Mouse (Mus musculus): ENCODE measurements at regions not wholly inside any gene's neighbourhood (a gene's known extent, or its start where the extent isn't known, plus 50 kb on each side); places are given as distances from the start of the nearest gene placed in this dataset.
"Not testable (repeated sequence)": the region's sequence is repeated elsewhere in the genome, so short reads cannot be mapped to it uniquely, and the experiment has no call there.

GRCm38 (mm10) chr12:114757948-114758347 lies 1214.2 kb downstream of the Adam6a start:
- DNase-seq (ENCODE audit: low spot score); H3K4me3 ChIP-seq; H3K4me1 ChIP-seq (replicated peaks); H3K27me3 ChIP-seq (ENCODE audit: insufficient read depth, poor library complexity, severe bottlenecking); H3K36me3 ChIP-seq; H3K27ac ChIP-seq: not testable (repeated sequence)
- peaks cover 37% of the 10 kb centered on the region for H3K9me3 ChIP-seq
- 94% methylated on average over 1 of the region's 1 CpGs for WGBS

GRCm38 (mm10) chr12:114764211-114764610 lies 1220.5 kb downstream of the Adam6a start:
- WGBS = 86% methylated on average over 3 of the region's 3 CpGs
- DNase-seq (ENCODE audit: low spot score); H3K4me3 ChIP-seq; H3K27me3 ChIP-seq (ENCODE audit: insufficient read depth, poor library complexity, severe bottlenecking); H3K36me3 ChIP-seq; H3K27ac ChIP-seq; H3K4me1 ChIP-seq (replicated peaks): not testable (repeated sequence)
- peaks cover 57% of the 10 kb centered on the region for H3K9me3 ChIP-seq

- H3K4me1 ChIP-seq (replicated peaks); H3K27me3 ChIP-seq (ENCODE audit: insufficient read depth, poor library complexity, severe bottlenecking); H3K4me3 ChIP-seq; H3K27ac ChIP-seq; DNase-seq (ENCODE audit: low spot score); H3K36me3 ChIP-seq: not testable (repeated sequence)
- peaks cover 93% of the 10 kb centered on the region for H3K9me3 ChIP-seq
- 78% methylated on average over 2 of the region's 2 CpGs for WGBS
These were observed 1231.7 kb downstream of the Adam6a start for GRCm38 (mm10) chr12:114775414-114775813.

GRCm38 (mm10) chr12:114804422-114804821 lies 1243.1 kb upstream of the Zfp386 start:
- no peaks in the 10 kb centered on the region for H3K4me1 ChIP-seq (replicated peaks)
- no peaks in the 10 kb centered on the region for H3K36me3 ChIP-seq
- H3K9me3 ChIP-seq = peaks cover 48% of the 10 kb centered on the region
- no peak overlapping the region for H3K27ac ChIP-seq
- H3K4me3 ChIP-seq = no peak overlapping the region
- DNase-seq (ENCODE audit: low spot score) = no peak
- no peaks in the 10 kb centered on the region for H3K27me3 ChIP-seq (ENCODE audit: insufficient read depth, poor library complexity, severe bottlenecking)

GRCm38 (mm10) chr12:114809186-114809585 lies 1238.3 kb upstream of the Zfp386 start:
- H3K27me3 ChIP-seq (ENCODE audit: insufficient read depth, poor library complexity, severe bottlenecking) = no peaks in the 10 kb centered on the region
- no peak overlapping the region for H3K27ac ChIP-seq
- peaks cover 54% of the 10 kb centered on the region for H3K9me3 ChIP-seq
- WGBS = 84% methylated on average over 1 of the region's 1 CpGs
- H3K36me3 ChIP-seq = no peaks in the 10 kb centered on the region
- H3K4me3 ChIP-seq = no peak overlapping the region
- DNase-seq (ENCODE audit: low spot score) = no peak
- no peaks in the 10 kb centered on the region for H3K4me1 ChIP-seq (replicated peaks)

GRCm38 (mm10) chr12:114816858-114817257 lies 1230.7 kb upstream of the Zfp386 start:
- not testable (repeated sequence) for H3K27ac ChIP-seq; H3K4me3 ChIP-seq; H3K4me1 ChIP-seq (replicated peaks); DNase-seq (ENCODE audit: low spot score); H3K27me3 ChIP-seq (ENCODE audit: insufficient read depth, poor library complexity, severe bottlenecking); H3K36me3 ChIP-seq
- 65% methylated on average over 1 of the region's 1 CpGs for WGBS
- H3K9me3 ChIP-seq = peaks cover 42% of the 10 kb centered on the region

GRCm38 (mm10) chr12:114832916-114833315 lies 1214.6 kb upstream of the Zfp386 start:
- no peaks in the 10 kb centered on the region for H3K27me3 ChIP-seq (ENCODE audit: insufficient read depth, poor library complexity, severe bottlenecking)
- H3K36me3 ChIP-seq = no peaks in the 10 kb centered on the region
- no peaks in the 10 kb centered on the region for H3K4me1 ChIP-seq (replicated peaks)
- H3K4me3 ChIP-seq = no peak overlapping the region
- H3K9me3 ChIP-seq = peaks cover 54% of the 10 kb centered on the region
- no peak for DNase-seq (ENCODE audit: low spot score)
- H3K27ac ChIP-seq = no peak overlapping the region

All from hindbrain, embryonic 10.5 days (tissue).